Mouse (Mus musculus) liver, embryonic 13.5 days (tissue): ENCODE measurements around the gene Polr1c. TPM values are rescaled to one million over a fixed set of nuclear protein-coding genes. Genes with fewer than 3 reads are reported as not detected.

Experiments
- ATAC-seq: fragments of 200-750 bp; cut with Nextera tagmentation; 2 replicates; pipeline ENCODE4 v1.8.0; 2017; ENCODE audit warnings: low read depth, mild to moderate bottlenecking, moderate number of reproducible peaks, moderate library complexity
- DNase-seq: peaks from one replicate; pipeline ENCODE4 v3.0.0; 2022
- H3K27ac ChIP-seq: fragments of 300-500 bp; sonication (generic); 2 replicates; pipeline ENCODE4 v1.5.1; 2015; ENCODE audit warnings: moderate library complexity, mild to moderate bottlenecking, inconsistent platforms
- H3K27me3 ChIP-seq: fragments of 300-500 bp; sonication (generic); 2 replicates; pipeline ENCODE4 v1.6.1; 2015; ENCODE audit warnings: mild to moderate bottlenecking, inconsistent platforms
- H3K36me3 ChIP-seq: fragments of 300-500 bp; sonication (generic); 2 replicates; pipeline ENCODE4 v1.6.1; 2015; ENCODE audit warnings: mild to moderate bottlenecking, inconsistent platforms
- H3K4me1 ChIP-seq: fragments of 300-500 bp; sonication (generic); replicated peaks from 2 replicates; pipeline ENCODE4 v1.6.1; 2015; ENCODE audit warnings: inconsistent platforms
- H3K4me2 ChIP-seq: fragments of 300-500 bp; sonication (generic); 2 replicates; pipeline ENCODE4 v1.6.1; 2015; ENCODE audit warnings: inconsistent platforms, mild to moderate bottlenecking, moderate library complexity
- H3K4me3 ChIP-seq: fragments of 300-500 bp; sonication (generic); replicated peaks from 2 replicates; pipeline ENCODE4 v1.5.1; 2015; ENCODE audit warnings: mild to moderate bottlenecking, inconsistent platforms
- H3K9ac ChIP-seq: fragments of 300-500 bp; sonication (generic); 2 replicates; pipeline ENCODE4 v1.6.1; 2015; ENCODE audit warnings: mild to moderate bottlenecking, inconsistent platforms
- H3K9me3 ChIP-seq: fragments of 300-500 bp; sonication (generic); replicated peaks from 2 replicates; pipeline ENCODE4 v1.6.1; 2016; ENCODE audit warnings: inconsistent platforms
- WGBS: fragments of 180-500 bp; shearing (Covaris S2); methylation state at CpG from one replicate; pipeline ENCODE4 v1.1.7; 2015; ENCODE audit not compliant: insufficient replicate concordance; 5-methylcytosine and 5-hydroxymethylcytosine counted together
- microRNA counts: library from miRNA; unstranded; fragments of <30 nt; microRNA quantifications from one replicate; lab custom pipeline; 2016
- microRNA-seq: library from miRNA; unstranded; fragments of <30 nt; microRNA quantifications from one replicate; pipeline ENCODE4, GENCODE M21; 2016
- polyA plus RNA-seq: library from polyadenylated mRNA; unstranded; fragments of >200 nt; fragmentation: Nextera tagmentation; extraction: Ambion mirVana; gene quantifications from 2 replicates; pipeline ENCODE4 v1.2.1, GENCODE M21; 2015

Polr1c gene
- polyA plus RNA-seq, 1 experiment from 2014 or later: 49.0 TPM

- Histone ChIP-seq H3K4me2 (peak overlapping the region; percentile 90), H3K9me3 (no peaks in the 10 kb centered on the region), H3K9ac (peak overlapping the region; percentile 95), H3K27me3 (no peaks in the 10 kb centered on the region), H3K4me3 (peak overlapping the region; percentile 96), H3K27ac (peak overlapping the region; percentile 98), H3K4me1 (peaks cover 32% of the 10 kb centered on the region), H3K36me3 (peaks cover 51% of the 10 kb centered on the region)
- DNase-seq (no peak), ATAC-seq (no peak)
- under 1% methylated on average over 20 of the region's 20 CpGs for WGBS
Observed at GRCm38 (mm10) chr17:46203078-46203477, 44.8 kb downstream of the Polr1c start.

DNA sequence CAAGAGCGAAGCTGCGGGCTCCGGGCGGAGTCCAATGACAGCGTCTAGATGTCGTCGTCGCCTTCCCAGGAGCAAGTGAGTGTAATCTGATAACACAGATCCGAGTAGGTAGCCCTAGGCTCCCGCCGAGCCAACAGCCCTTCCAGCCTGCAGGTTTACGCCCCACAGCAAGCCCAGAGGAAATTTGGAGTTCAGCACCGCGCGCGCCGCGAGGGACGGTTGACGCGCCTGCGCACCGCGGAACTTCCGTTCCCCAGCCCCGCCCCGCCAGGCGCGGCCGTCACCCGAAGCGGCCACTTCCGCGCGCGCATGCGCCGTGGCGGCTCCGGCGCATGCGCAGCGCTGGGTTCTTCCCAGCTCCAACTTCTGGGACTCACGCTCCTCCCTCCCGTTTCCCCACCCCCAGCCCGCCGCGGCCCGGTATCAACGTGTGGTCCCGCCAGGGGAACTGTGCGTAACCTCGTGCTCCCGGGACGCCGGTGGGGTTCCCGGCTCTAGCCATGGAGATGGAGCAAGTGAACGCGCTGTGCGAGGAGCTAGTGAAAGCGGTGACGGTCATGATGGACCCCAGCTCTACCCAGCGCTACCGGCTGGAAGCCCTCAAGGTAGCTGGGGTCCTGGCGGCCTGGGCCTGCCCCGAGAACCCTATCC, 45.3 kb downstream of the Polr1c start, which contains the start of the genes Polh and Xpo5:
Gene Polh (minus strand): TSS at position 225 of the 651 bp plus-strand sequence.
Gene Xpo5 (plus strand): TSS at position 362 of the 651 bp plus-strand sequence.
- Histone ChIP-seq H3K27ac (peak within 1 kb of the TSS; percentile 98), H3K27me3 (no peaks in the 10 kb centered on the region), H3K36me3 (peaks cover 51% of the 10 kb centered on the region), H3K4me3 (peak within 1 kb of the TSS; percentile 96), H3K9me3 (no peaks in the 10 kb centered on the region), H3K4me2 (peak within 1 kb of the TSS; percentile 90), H3K9ac (peak within 1 kb of the TSS; percentile 95), H3K4me1 (peaks cover 32% of the 10 kb centered on the region)
- under 1% methylated on average over 66 of the region's 66 CpGs for WGBS
- DNase-seq (peak; percentile 96), ATAC-seq (peak; percentile 97)

DNA sequence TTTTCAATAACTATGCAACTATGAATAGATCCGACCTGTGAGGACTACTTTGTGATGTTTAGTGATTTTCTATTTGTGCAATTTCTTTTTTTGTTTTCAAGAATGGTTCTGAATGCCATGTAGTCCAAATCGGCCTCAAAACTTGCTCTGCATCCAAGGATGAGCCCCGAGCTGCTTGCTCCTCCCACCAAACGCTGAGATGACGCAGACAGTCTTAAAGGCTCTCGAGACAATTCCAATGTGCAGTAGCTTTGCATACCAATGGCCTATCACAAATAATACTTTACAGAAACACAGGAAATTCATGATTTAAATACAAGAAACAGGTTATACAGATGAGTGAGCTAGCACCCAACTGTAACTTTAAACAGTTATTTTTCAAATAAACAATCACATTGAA, 46.7 kb downstream of the Polr1c start:
- peak; percentile 29 for DNase-seq
- Histone ChIP-seq H3K9me3 (no peaks in the 10 kb centered on the region), H3K4me1 (peaks cover 32% of the 10 kb centered on the region), H3K27me3 (no peaks in the 10 kb centered on the region), H3K36me3 (peaks cover 51% of the 10 kb centered on the region), H3K4me2 (peak overlapping the region; percentile 90), H3K27ac (peak overlapping the region; percentile 98; the same call in 1 of the 2 replicates), H3K9ac (peak overlapping the region; percentile 88), H3K4me3 (peak overlapping the region; percentile 96)
- ATAC-seq: no peak
- 39% methylated on average over 6 of the region's 6 CpGs for WGBS

MicroRNAs within 50 kb of the gene (microRNA counts, 519-probe panel; counts per million panel counts)
- microRNA mmu-miR-693-3p (lab: Ali Mortazavi, UCI): 114 counts per million
- microRNA mmu-miR-693-5p (lab: Ali Mortazavi, UCI): 114 counts per million

Small RNA genes lying within 50 kb of the gene (microRNA-seq; reads per million reads assigned to microRNA genes)
- gene Mir693: 2.1 reads per million

Other genes with a start within 250 kb of the Polr1c start
- gene Vegfa, start 215.7 kb downstream of the Polr1c start, polyA plus RNA-seq: 1.2 and 1.3 TPM in 2 replicates
- 92.4 and 99.6 TPM in 2 replicates for gene Mrps18a, start 137.1 kb downstream of the Polr1c start, polyA plus RNA-seq
- gene Rsph9, start 103.8 kb downstream of the Polr1c start, polyA plus RNA-seq: 0.72 and 0.96 TPM in 2 replicates
- 44.4 and 46.9 TPM in 2 replicates for gene Mad2l1bp, start 94.5 kb downstream of the Polr1c start, polyA plus RNA-seq
- 25.7 and 27.0 TPM in 2 replicates for gene Gtpbp2, start 87.0 kb downstream of the Polr1c start, polyA plus RNA-seq
- 19.0 and 23.9 TPM in 2 replicates for gene Polh, start 45.4 kb downstream of the Polr1c start, polyA plus RNA-seq
- 19.0 and 23.5 TPM in 2 replicates for gene Xpo5, start 45.3 kb downstream of the Polr1c start, polyA plus RNA-seq
- 39.8 and 41.8 TPM in 2 replicates for gene Yipf3, start within 50 bp of the Polr1c start, polyA plus RNA-seq
- 0.06 and 0.10 TPM in 2 replicates for gene Lrrc73, start 5.5 kb upstream of the Polr1c start, polyA plus RNA-seq
- 11.2 and 12.1 TPM in 2 replicates for gene Tjap1, start 35.0 kb upstream of the Polr1c start, polyA plus RNA-seq
- 0.09 TPM in 1 of 2 replicates, not detected in the other for gene Dlk2, start 49.4 kb upstream of the Polr1c start, polyA plus RNA-seq
- gene Abcc10, start 80.3 kb upstream of the Polr1c start, polyA plus RNA-seq: 1.6 and 1.7 TPM in 2 replicates
- gene Zfp318, start 135.7 kb upstream of the Polr1c start, polyA plus RNA-seq: 1.2 and 1.4 TPM in 2 replicates
- gene Crip3, start 180.9 kb upstream of the Polr1c start, polyA plus RNA-seq: not detected in 2 replicates
- gene Slc22a7, start 190.4 kb upstream of the Polr1c start, polyA plus RNA-seq: not detected in 2 replicates
- gene Ttbk1, start 239.6 kb upstream of the Polr1c start, polyA plus RNA-seq: 0.02 TPM in 2 replicates
- 34.6 and 35.1 TPM in 2 replicates for gene Dnph1, start 248.7 kb upstream of the Polr1c start, polyA plus RNA-seq